Mouse (Mus musculus): ENCODE measurements at regions not wholly inside any gene's neighbourhood (a gene's known extent, or its start where the extent isn't known, plus 50 kb on each side); places are given as distances from the start of the nearest gene placed in this dataset.

DNA sequence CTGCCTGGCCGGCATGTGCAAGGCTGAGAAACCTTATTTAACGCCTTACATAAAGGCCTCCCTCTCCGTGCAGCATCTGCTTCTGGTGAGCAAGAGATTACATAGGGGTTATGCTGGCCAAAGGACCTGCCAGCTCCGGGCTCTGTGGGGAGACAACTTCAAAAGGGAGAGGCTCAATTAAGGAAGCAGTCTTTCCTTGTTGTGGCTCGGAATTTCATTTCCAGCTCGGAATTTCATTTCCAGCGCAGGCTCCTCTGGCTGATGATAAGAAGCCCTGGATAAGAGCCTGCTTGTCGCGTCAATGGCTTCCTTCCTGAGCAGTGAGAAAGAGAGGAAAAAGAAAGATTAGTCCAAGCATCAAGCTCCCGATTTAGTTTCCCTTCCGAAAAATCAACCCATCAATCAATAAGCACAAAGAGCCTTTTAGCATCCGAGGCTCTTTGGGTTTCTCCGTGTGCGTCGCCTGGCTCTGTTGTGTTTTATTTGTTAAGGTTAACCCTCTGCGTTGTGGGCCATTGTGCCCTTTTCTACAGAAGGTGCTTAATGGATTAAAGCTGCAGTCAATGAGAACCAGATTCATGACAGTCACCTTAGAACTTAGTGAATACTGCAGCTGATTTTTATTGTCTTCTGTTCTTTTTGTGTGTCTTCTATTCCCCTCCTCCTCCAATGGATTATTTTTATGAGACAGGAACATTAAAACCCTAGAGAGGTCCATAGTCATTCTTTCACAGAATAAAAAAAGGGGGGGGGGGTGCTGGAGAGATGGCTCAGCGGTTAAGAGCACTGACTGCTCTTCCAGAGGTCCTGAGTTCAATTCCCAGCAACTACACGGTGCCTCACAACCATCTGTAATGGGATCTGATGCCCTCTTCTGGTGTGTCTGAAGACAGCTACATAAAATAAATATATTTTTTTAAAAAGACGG lies 218.3 kb downstream of the Myo1b start:
- in situ Hi-C loops (cut with MboI, MseI): no loop called here

DNA sequence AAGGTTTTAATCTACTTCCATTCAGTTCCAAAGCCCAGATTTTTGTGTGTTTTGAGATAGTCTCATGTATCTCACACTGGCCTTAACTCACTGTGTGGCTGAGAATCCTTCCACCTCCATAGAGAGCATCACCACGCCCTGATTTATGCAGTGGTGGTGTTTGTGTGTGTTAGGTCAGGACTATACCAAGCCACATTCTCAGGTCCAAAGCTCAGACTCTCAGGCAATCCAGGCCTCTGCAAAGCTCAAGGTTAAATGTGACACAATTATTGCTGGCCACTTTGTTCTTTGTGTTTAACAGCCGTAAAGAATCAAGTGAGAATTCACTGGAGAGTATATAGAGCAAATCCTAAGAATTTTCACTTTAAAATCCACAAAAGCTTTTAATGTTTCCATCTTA lies 218.2 kb upstream of the Nabp1 start:
- in situ Hi-C loops (cut with MboI, MseI): no loop called here

GRCm38 (mm10) chr1:51690878-51691277 lies 212.7 kb upstream of the Nabp1 start:
- in situ Hi-C loops (cut with MboI, MseI): no loop called here

GRCm38 (mm10) chr1:51689461-51690223 lies 211.4 kb upstream of the Nabp1 start:
- in situ Hi-C loops (cut with MboI, MseI): no loop called here

GRCm38 (mm10) chr1:51688946-51689345 lies 210.7 kb upstream of the Nabp1 start:
- in situ Hi-C loops (cut with MboI, MseI): no loop called here

DNA sequence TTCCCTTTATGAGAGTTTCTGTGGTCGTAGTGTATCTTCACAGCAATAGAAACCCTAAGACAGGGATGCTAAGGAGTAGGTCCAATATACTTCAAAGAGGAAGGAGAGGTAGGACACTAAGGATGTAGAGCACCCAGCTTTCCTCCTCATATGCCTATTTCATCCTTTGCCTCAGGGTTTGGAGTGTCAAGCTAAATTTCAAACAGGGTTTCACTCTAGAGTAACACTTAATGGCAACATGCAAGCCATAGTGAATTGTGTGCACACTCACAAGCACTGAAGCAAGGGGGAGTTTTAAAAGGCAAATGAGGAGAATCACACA lies 210.0 kb upstream of the Nabp1 start:
- in situ Hi-C loops (cut with MboI, MseI): no loop called here

DNA sequence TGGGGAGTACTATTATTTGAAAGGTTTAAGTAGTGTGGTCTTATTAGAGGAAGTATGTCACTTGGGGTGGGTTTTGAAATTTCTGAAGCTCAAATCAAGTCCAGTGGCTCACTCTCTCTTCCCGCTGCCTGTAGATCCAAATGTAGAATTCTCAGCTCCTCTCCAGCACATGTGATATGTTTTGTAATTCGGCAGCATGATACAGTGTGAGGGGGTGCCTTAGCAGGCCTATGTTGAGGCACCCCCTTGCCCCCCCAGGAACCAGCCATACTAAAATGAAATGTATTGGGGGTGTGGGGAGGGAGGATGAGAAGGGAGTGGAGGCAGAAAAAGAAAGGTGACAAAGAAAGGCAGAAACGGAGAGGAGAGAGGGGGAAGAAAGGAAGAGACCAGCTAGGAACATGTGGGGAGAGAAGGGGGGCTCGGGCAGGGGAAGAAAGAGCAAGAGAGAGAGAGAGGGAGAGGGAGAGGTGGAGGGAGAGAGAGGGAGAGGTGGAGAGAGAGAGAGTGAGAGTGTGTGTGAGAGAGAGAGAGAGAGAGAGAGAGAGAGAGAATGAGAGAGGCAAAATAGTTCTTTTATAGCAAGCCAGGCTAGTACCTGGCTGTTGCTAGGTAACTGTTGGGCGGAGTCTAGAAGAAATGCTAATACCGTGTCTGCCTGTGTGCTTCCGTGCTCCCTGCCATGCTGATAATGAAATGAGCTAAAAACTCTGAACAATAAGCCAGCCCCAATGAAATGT lies 209.4 kb upstream of the Nabp1 start:
- in situ Hi-C loops (cut with MboI, MseI): no loop called here

GRCm38 (mm10) chr1:51686759-51687158 lies 208.5 kb upstream of the Nabp1 start:
- in situ Hi-C loops (cut with MboI, MseI): no loop called here

GRCm38 (mm10) chr1:51682273-51682672 lies 204.0 kb upstream of the Nabp1 start:
- in situ Hi-C loops (cut with MboI, MseI): no loop called here

GRCm38 (mm10) chr1:51681872-51682271 lies 203.6 kb upstream of the Nabp1 start:
- in situ Hi-C loops (cut with MboI, MseI): no loop called here

DNA sequence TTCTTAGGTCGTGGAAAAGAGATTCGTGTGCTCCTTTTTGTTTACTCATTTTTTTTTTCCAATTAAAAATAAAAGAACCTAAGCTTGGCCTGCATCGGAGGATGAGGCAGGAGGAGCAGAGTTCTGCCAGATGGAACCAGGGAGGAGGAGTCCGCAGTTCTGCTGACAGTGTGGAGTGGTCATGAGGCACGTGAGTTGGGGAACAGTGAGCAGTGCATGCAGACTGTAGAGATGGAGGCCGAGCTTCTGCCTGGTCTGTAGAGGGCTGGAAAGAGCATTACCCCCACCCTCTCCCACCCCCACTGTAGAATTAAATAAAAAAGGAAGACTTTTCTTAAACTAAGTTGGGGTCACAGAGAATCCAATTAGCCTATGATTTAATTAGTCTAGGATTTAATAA lies 202.5 kb upstream of the Nabp1 start:
- in situ Hi-C loops (cut with MboI, MseI): no loop called here

DNA sequence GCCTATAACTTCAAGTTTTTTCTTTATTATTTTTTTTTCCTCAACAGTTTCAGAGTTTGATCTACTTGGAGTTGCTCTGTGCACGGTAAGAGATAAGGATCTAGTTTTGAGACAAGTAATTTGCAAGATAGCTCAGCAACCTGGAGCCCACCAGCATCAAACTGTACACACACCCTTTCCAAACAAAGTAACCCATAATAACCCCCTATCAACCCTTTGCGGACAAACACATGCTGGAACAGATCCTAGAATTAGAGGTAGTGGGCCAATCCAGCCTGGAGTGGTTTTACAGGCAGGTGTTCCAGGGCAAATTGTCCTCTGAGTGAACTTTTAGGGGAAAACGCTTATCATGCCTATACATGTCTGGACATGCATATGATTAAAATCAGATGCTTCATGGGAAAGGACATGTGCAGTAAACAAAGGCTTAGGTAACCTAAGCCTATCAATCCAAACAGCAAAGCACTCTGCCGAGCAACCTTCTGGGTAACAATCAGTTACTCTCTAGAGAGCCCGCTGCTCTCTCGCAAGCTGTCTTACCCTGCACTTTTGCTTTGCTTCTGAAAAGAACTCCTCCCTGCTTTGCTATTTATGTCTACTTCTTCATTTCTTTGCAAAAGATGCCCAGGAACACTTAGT lies 200.2 kb upstream of the Nabp1 start:
- in situ Hi-C loops (cut with MboI, MseI): no loop called here

DNA sequence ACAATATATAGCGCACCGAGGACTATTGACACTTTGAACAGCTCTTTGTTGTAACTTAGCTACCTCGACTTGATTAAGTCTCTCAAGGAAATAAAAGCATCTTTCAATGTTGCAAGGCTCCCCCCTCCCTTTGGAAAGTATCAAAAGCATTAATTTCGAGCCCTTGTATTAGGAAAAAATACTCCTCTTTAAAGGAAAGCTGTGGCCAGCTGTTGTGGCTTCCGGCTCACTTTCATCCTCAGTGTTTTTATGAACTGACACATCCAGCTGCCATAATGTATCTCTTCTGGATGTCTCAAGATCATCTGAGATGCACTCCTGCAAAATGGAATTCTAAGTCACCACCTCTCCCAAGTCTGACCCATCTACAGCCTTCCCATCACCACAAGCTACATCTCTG lies 199.6 kb upstream of the Nabp1 start:
- in situ Hi-C loops (cut with MboI, MseI): no loop called here

DNA sequence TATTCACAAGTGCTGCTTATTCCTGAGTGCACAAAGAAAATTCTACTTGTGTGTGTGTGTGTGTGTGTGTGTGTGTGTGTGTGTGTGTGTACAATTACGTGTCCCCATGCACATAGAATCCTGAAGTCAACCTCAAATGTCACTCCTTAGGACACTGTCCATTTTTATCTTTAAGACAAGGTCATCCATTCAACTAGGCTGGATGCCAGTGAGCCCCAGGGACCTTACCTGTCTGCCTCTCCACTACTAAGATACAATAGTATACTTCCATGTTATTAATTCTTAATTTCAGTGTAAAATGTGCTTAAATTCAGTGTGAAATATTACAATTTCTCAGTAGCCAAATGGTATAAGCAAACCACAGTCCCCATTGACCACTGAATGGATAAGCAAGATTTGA lies 193.5 kb upstream of the Nabp1 start:
- in situ Hi-C loops (cut with MboI, MseI): no loop called here

GRCm38 (mm10) chr1:51671287-51671686 lies 193.1 kb upstream of the Nabp1 start:
- in situ Hi-C loops (cut with MboI, MseI): no loop called here

DNA sequence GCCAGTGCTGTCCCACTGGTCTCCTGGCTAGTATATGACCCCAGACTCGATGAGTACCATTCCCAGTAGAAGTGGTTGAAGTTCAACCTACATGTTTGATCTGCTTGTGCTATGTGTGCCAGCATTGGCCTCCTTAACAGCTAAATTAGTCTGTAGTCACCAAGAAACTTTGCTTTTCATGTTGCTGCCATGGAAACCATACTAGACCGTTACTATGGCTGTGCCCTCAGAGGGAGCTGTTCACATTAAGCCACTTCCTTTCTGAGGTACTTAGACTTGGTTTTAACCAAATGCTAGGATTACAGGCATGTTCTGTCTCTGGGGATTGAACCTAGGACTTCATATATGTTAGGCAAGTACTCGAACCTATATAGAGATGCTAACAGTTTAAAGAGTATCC lies 191.8 kb upstream of the Nabp1 start:
- in situ Hi-C loops (cut with MboI, MseI): no loop called here

DNA sequence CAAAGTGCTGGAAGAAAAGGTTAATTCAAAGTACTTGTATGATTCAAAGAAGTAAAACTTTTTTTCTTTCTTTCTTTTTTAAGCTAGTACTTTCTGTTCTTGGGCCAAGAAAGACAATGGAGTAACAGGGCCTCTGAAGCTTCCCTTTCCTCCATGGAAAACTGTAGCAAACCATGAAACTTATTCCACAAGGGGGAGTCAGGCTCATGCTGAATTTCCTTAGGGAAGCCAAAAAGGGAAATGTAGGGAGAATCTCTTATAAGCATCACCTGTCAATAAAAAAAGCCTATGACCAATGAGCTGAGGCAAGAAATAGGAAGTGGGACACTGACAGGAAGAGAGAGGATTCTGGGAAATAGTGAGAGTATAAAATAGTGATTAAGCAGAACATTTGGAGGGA lies 190.7 kb upstream of the Nabp1 start:
- in situ Hi-C loops (cut with MboI, MseI): no loop called here

DNA sequence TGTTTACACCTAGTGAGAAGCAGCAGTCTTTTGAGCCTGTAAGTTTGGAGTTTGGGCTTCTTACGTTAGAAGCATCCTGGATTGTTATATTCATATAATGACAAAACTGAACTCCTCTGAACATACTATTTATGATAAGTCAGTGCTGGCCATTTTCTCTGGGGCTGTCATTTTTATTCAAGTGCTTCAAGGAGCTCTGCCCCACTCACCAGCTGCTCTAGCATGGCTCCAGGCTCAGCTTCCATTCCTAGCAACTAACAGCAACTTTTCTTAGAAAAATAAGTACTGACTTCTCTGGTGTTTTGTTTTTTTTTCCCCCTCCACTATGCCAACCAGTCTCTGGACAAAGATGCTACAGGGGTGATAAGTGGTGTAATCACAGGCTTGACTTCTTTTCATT lies 182.3 kb upstream of the Nabp1 start:
- in situ Hi-C loops (cut with MboI, MseI): no loop called here

DNA sequence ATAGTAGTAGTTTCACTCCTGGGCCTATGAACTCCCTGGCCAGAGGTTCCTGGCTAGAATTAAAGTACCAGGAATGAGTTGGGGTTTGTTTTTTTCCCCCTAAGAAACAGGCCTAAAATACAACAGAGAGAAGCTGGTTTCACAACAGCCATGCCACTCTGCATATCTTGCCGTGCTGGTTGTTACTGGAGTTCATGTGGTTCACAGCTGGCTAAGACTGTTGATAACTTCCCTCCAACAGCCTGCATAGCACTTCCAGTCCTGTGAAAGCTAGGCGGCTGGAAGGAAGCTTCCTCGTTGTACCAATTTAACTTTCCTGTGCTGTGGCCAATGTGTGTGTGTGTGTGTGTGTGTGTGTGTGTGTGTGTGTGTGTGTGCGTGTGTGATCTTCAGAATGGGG lies 179.0 kb upstream of the Nabp1 start:
- in situ Hi-C loops (cut with MboI, MseI): no loop called here

- in situ Hi-C loops (cut with MboI, MseI): no loop called here
Observed at GRCm38 (mm10) chr1:51650653-51650995, 172.4 kb upstream of the Nabp1 start.

DNA sequence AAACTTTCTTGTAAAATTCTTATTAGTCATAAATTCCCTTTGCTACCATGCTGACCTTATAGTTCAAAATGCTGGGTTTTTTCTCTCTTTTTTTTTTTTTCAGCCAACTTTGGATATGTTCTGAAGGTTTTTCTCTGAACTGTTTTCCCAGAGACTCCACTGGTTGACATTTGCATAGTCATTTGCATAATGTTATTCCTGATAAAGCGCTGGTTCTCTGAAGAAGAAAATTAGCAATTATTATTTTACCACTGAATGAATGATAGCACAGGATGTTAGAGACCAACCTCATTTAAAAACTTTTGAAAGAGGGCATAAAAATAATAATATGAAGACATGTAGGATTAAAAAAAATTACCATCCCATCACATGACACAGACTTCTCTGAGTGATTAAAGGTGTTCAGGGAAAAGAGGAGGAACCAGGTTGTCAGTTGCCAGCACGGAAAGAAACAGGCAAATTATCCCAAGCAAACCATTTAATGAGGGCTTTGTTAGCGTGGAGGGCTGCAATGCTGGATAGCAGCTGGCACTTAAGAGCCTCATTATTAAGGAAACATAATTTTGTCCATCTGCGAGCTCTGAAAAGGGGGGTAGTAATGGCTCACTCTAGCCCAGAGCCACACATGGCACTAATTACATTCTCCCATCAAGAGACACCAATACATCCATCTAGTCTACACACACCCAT lies 171.9 kb upstream of the Nabp1 start:
- in situ Hi-C loops (cut with MboI, MseI): loop anchor here (5.0 to 25.0 kb wide), 2 partner anchors 337 to 447 kb away; partner anchors contain the start of gene Stat4
